Mouse (Mus musculus) urinary bladder, adult 18-20 months (tissue): ENCODE results near the gene Osbp2.

Experiments
- DNase-seq, 2 experiments: peaks; one replicate each; pipeline ENCODE4 v3.0.0; 2022; ENCODE audit warnings: low spot score in 2 of 2, mixed read lengths in 2 of 2

The Osbp2 gene

DNA sequence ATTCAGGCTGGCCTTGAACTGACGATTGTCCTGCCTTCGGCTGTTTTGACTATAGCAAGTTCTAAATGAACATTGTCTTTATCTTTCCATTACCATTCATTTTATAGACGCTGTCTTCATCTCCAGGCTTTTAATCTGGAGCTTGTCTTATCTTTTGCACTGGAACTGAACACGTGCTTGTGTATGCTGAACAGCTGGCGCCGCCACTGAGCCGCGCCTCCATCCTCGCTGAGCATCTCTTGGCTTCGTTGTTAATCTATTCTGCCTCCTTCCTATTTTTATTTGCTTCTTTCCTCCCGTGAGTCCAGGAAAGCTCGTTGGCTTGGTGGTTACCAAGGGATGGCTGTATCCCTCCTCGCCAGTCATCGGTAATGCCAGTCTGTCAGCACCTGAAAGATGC is 153.5 kb downstream of the Osbp2 start:
- DNase-seq = no peak

GRCm38 (mm10) chr11:3707057-3707456 is 156.6 kb downstream of the Osbp2 start:
- no peak for DNase-seq

DNA sequence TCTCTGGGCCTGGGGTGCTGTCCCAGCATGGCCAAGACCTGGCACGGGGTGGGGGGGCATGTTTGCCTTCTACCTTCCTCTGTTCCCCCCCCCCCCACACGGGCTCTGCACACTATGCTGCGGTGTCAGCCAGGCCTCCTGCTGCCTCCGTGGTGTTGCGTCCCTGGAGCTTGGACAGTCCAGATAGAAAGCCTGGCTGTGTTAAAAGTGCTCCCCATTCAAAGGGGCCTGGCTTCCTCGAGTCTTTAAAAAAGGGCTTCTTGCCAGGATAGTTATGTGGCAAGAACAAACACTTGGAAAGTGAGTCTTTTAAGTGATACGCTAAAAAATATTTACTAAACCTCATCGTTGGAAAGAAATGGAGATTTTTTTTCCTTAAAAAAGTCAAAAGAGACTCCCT is 159.3 kb downstream of the Osbp2 start:
- no peak for DNase-seq

GRCm38 (mm10) chr11:3703089-3703992 is 160.4 kb downstream of the Osbp2 start:
- no peak for DNase-seq

GRCm38 (mm10) chr11:3697441-3697840 is 166.3 kb downstream of the Osbp2 start:
- no peak for DNase-seq

DNA sequence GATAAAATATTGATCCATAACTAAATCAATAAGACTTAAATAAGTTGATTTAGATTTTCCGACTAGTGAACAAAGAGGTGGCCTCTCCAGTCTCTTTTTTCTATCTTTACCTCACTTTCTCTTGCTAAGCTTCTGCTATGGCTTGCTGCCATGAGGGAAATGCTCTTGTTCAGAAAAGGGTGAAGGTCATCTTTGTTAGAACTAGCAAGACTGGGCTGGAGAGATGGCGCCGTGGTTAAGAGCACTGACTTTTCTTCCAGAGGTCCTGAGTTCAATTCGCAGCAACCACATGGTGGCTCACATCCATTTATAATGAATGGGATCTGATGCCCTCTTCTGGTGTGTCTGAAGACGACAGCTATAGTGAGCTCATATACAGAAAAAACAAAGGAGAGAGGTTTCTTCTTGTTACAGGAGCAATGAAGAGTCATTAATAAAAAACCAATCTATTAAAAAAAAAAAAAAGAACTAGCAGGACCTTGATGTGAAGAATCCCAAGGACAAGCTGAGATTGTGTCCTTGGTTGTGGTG is 167.6 kb downstream of the Osbp2 start:
- DNase-seq = no peak

GRCm38 (mm10) chr11:3691746-3692145 is 172.0 kb downstream of the Osbp2 start:
- no peak for DNase-seq

DNA sequence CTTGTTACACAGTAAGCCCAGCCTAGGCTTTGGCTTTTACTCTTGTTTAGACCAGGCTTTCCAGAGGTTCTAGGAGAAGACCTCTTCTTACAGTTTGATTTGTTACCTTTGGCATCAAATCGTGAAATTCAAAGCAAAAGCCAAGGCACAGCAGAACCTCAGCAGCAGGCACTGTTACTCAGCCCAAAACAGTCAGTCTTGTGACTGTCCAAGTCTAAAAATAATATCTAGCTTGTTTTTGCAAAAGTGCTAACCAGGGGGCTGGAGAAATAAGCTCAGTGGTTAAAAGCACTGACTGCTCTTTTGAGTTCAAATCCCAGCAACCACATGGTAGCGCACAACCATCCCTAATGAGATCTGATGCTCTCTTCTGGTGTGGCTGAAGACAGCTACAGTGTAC is 176.8 kb downstream of the Osbp2 start:
- DNase-seq = no peak

DNA sequence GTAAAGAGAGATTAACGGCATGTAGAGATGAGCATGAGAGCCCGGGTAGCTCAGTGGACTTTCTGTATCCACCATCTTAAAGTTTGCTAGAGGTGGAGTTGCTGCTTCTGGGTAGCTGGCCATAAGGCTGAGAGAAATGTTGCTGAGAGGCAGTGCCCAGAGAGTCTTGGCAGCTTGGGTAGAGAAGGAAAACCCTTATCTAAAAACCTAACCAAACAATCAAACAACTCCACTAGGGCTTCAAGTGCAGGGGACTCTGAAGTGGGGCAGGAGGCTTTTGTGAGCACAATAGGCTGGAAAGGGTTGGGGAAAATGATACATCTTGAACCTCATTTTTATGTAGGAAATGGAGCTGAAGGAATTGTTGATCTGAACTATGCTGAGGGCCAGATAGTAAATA is 177.4 kb downstream of the Osbp2 start:
- no peak for DNase-seq

DNA sequence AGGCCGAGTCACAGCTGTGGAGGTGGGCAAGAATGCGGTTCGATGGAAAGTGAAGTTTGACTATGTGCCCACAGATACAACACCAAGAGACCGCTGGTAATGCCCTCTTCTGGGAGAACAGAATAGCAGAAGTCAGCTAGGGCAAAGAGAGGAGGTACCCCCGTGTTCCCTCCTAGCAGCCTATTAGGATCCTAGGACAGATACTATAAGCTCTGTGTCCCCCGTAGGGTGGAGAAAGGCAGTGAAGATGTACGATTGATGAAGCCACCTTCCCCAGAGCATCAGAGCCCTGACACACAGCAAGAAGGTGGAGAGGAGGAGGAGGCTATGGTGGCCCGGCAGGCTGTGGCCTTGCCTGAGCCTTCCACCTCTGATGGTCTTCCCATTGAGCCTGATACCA is 178.3 kb downstream of the Osbp2 start:
- DNase-seq = no peak

DNA sequence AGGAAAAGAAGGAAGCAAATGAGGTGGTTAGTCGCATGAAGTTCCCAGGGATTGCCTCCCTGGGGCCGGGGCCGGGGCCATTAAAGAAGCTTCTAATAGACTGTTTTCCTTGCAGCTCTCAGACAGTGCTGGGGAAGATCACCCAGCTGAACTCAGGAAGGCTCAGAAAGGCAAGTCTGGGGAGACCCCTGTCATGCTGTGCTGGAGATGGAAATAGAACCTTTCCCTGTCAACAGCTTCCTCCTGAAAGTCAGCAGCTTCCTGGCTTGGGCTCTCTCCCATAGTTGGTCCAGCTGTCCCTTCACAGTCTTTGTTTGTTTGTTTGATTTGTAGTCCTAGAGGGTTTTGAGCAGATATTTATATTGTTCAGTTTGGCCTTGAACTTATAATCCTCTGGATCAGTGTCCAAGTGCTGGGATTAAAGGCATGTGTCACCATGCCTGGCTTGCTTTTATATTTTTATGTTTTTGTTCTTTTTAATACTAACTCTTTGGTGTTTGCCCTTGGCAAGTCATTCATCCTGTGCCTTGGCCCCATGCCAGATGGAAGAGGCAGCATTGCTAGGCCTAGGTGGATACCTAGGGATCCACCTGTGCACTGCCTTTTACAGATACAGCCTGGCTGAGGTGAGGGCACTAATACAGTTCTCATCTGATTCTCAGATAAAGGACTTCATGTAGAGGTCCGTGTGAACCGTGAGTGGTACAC is 178.8 kb downstream of the Osbp2 start:
- no peak for DNase-seq

DNA sequence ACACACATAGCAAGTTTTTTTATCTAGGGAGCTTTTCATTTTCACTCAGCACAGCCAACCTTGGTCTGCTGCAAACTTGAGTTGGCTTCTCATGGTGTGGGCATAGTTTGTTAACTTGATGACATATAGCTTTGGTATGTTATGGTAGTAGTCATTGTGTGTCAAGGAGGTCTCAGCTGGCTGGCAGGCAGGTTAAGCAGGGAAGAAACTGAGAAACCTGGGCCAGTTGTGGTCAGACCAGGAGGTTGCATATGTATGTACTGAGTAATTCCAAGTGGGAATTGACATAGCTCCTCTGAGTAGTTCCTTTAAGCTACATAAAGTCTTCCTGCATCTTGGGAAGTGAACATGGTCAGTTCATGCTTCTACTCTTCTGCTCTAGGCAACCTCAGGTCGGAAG is 179.5 kb downstream of the Osbp2 start:
- no peak for DNase-seq

DNA sequence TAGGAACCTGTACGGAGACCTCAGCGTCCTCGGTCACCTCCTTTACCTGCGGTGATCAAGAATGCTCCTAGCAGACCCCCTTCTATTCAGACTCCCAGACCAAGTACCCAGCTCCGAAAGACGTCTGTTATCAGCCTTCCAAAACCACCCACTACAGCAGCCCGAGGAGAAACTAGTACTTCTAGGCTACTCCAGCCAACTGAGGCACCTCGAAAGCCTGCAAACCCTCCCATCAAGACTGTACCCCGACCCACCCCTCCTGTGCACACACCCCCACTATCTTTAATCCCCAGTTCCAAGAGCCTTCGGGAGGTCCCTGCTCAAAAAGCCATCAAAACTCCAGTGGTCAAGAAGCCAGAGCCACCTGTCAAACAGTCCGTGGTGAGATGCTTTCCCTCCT is 180.0 kb downstream of the Osbp2 start:
- no peak for DNase-seq

DNA sequence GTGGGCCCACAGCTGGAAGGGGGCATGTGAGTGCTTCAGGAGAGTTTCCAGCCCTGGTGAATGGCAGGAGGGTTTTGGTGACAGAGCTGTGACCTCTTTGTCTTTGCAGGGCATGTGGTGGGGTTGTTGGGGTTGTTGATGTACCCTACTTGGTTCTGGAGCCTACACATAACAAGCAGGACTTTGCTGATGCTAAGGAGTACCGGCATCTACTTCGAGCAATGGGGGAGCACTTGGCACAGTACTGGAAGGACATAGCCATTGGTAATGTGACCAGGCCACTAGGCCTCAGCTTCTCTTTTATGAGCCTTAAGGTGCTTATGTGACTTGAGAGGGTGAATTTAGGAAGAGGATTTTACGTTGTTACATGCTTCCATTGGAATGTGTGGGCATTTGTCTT is 183.9 kb downstream of the Osbp2 start:
- no peak for DNase-seq

- DNase-seq = no peak
Observed at GRCm38 (mm10) chr11:3677204-3677603, 186.5 kb downstream of the Osbp2 start.

- DNase-seq = no peak
Observed at GRCm38 (mm10) chr11:3676423-3676822, 187.3 kb downstream of the Osbp2 start.

DNA sequence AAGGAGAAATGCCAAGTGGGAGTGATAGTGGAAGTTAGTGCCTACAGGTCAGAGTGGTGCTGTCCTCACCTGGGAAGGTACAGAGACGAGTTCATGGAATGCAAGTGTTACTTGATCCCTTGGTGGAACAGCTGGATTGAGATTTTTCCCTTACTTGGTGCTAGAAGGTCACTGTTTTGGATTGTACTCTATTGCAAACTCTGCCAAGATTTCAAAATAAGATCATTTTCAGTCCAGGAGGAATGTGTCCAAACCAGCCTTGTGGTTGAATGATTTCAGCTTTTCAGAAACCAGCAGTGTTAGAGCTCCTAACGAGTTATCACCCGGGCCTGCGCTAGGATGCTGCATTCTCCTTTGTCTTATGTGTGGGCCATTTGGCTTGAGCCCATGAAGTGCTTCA is 189.2 kb downstream of the Osbp2 start:
- DNase-seq = no peak

GRCm38 (mm10) chr11:3671000-3671628 is 192.6 kb downstream of the Osbp2 start:
- no peak for DNase-seq

GRCm38 (mm10) chr11:3669849-3670248 is 193.9 kb downstream of the Osbp2 start:
- no peak for DNase-seq

DNA sequence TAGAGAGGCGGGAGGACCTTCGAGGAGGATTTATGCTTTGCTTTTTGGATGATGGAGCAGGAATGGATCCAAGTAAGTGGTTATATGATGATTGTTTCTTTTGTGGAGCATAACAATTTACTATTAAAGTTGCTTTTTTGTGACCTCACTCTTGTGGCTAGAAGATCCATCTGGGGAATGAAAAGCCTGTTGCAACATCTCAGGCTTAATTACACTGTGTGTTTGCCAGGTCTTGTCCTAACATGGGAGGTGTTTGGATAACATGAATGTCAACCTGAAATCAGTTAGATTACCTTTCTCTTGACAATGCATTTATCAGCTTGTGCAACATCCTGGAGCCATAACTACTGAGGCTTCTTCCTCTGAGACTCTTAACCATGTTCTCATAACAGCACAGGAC is 194.9 kb downstream of the Osbp2 start:
- peak in 1 of 2 experiments; percentile 51 for DNase-seq

- no peak for DNase-seq
Observed at GRCm38 (mm10) chr11:3667506-3667905, 196.2 kb downstream of the Osbp2 start.

- no peak for DNase-seq
Observed at GRCm38 (mm10) chr11:3661964-3662363, 201.7 kb downstream of the Osbp2 start.
